Mouse (Mus musculus) liver, embryonic 12.5 days (tissue): ENCODE data around the gene Smim24. TPM values are rescaled to one million over a fixed set of nuclear protein-coding genes. Genes with fewer than 3 reads are reported as not detected.

Source experiments
- ATAC-seq: fragments of 200-750 bp; cut with Nextera tagmentation; 2 replicates; pipeline ENCODE4 v1.8.0; 2017; ENCODE audit warnings: moderate number of reproducible peaks, mild to moderate bottlenecking, moderate library complexity
- H3K27ac ChIP-seq: fragments of 300-500 bp; sonication (generic); 2 replicates; pipeline ENCODE4 v1.5.1; 2016; ENCODE audit warnings: mild to moderate bottlenecking
- H3K27me3 ChIP-seq: fragments of 300-500 bp; sonication (generic); replicated peaks from 2 replicates; pipeline ENCODE4 v1.6.1; 2016; ENCODE audit warnings: mild to moderate bottlenecking, moderate library complexity
- H3K36me3 ChIP-seq: fragments of 300-500 bp; sonication (generic); 2 replicates; pipeline ENCODE4 v1.6.1; 2016; ENCODE audit warnings: mild to moderate bottlenecking, moderate library complexity
- H3K4me1 ChIP-seq: fragments of 300-500 bp; sonication (generic); 2 replicates; pipeline ENCODE4 v1.6.1; 2016
- H3K4me2 ChIP-seq: fragments of 300-500 bp; sonication (generic); 2 replicates; pipeline ENCODE4 v1.6.1; 2016; ENCODE audit warnings: mild to moderate bottlenecking, moderate library complexity
- H3K4me3 ChIP-seq: fragments of 300-500 bp; sonication (generic); 2 replicates; pipeline ENCODE4 v1.5.1; 2016; ENCODE audit warnings: mild to moderate bottlenecking, moderate library complexity
- H3K9ac ChIP-seq: fragments of 300-500 bp; sonication (generic); 2 replicates; pipeline ENCODE4 v1.6.1; 2016; ENCODE audit warnings: mild to moderate bottlenecking, moderate library complexity
- H3K9me3 ChIP-seq: fragments of 300-500 bp; sonication (generic); replicated peaks from 2 replicates; pipeline ENCODE4 v1.6.1; 2016; ENCODE audit warnings: mild to moderate bottlenecking, moderate library complexity
- WGBS: fragments of 180-500 bp; shearing (Covaris S2); methylation state at CpG from one replicate; pipeline ENCODE4 v1.1.7; 2016; ENCODE audit not compliant: insufficient replicate concordance; 5-methylcytosine and 5-hydroxymethylcytosine counted together
- microRNA-seq: library from miRNA; unstranded; fragments of <30 nt; microRNA quantifications from one replicate; pipeline ENCODE4, GENCODE M21; 2017
- polyA plus RNA-seq: library from polyadenylated mRNA; unstranded; fragments of >200 nt; fragmentation: Nextera tagmentation; extraction: Ambion mirVana; gene quantifications from 2 replicates; pipeline ENCODE4 v1.2.1, GENCODE M21; 2016

The Smim24 gene
- polyA plus RNA-seq, 1 experiment from 2014 or later: 1.8 TPM

DNA sequence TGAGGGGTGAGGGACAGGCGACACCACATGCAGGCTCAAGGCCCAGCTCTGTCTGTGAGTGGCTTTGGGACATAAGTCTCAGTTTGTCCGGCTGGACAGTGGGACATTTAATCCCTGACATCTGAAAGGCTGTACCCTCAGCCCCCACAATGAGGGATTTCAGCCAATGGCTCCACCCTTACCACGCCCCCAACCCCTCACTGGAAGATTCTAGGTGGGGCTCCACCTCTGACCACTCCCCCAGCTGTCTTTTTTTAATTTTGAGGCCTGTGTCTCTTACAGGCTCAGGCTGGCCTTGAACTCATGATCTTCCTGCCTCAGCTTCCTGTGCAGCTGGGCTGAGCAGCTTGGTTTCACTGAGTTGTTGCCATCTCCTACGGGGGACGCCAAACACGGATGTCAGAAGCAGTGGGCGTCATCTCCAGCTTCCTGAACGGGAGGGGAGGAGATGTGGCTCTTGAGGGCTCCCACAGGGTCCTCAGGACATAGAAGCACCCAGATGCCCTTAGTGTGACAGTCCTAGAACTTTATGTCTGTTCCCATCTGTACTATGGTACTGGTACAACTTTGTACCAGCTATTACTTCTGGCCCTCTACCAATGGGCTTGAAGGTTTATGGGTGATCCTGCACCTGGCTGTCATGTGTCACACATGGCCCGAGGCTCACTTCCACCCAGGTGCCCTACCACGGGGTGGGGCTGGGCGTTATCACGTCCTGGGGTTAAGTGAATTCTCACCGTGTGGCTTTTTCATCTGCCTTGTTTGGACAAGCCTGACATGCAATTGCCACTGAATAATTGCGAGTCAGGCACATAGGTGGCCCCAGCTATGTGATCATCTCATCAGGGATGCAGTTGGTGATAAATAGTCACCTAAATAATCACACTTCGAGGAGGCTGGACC is 41.8 kb downstream of the Smim24 start:
- ATAC-seq: no peak
- H3K27me3 ChIP-seq: peaks cover 34% of the 10 kb centered on the region
- H3K27ac ChIP-seq: no peak overlapping the region
- no peak overlapping the region for H3K4me3 ChIP-seq
- no peaks in the 10 kb centered on the region for H3K36me3 ChIP-seq
- 40% methylated on average over 15 of the region's 15 CpGs for WGBS
- peaks cover 47% of the 10 kb centered on the region for H3K4me1 ChIP-seq
- H3K9ac ChIP-seq: no peak overlapping the region
- no peaks in the 10 kb centered on the region for H3K9me3 ChIP-seq
- H3K4me2 ChIP-seq: no peak overlapping the region

- no peaks in the 10 kb centered on the region for H3K36me3 ChIP-seq
- no peak overlapping the region for H3K27ac ChIP-seq
- H3K4me2 ChIP-seq: no peak overlapping the region
- WGBS: 69% methylated on average over 3 of the region's 3 CpGs
- H3K4me1 ChIP-seq: peaks cover 39% of the 10 kb centered on the region
- no peak for ATAC-seq
- no peak overlapping the region for H3K4me3 ChIP-seq
- no peak overlapping the region for H3K9ac ChIP-seq
- H3K27me3 ChIP-seq: peaks cover 26% of the 10 kb centered on the region
- H3K9me3 ChIP-seq: no peaks in the 10 kb centered on the region
Observed at GRCm38 (mm10) chr10:81435436-81435835, 42.6 kb downstream of the Smim24 start.

GRCm38 (mm10) chr10:81441019-81441418 is 48.2 kb downstream of the Smim24 start:
- Histone ChIP-seq H3K4me1 (no peaks in the 10 kb centered on the region), H3K9ac (no peak overlapping the region), H3K27me3 (peaks cover 18% of the 10 kb centered on the region; the same call in 1 of the 2 replicates), H3K36me3 (no peaks in the 10 kb centered on the region), H3K9me3 (no peaks in the 10 kb centered on the region), H3K4me2 (no peak overlapping the region), H3K27ac (no peak overlapping the region), H3K4me3 (no peak overlapping the region)
- ATAC-seq: no peak

Small RNAs within 50 kb of the gene (microRNA-seq; reads per million reads assigned to microRNA genes)
- not detected for gene Mir1191b
- not detected for gene Mir6913

Other genes with a start within 250 kb of the Smim24 start
- gene Pias4, start 225.1 kb upstream of the Smim24 start, polyA plus RNA-seq: 28.9 and 29.7 TPM in 2 replicates
- gene Eef2, start 216.4 kb upstream of the Smim24 start, polyA plus RNA-seq: 440 and 450 TPM in 2 replicates
- 41.7 TPM in 2 replicates for gene Dapk3, start 210.0 kb upstream of the Smim24 start, polyA plus RNA-seq
- gene 4930442H23Rik, start 209.2 kb upstream of the Smim24 start, polyA plus RNA-seq: not detected in 2 replicates
- gene Nmrk2, start 191.0 kb upstream of the Smim24 start, polyA plus RNA-seq: not detected in 2 replicates
- gene Atcay, start 162.2 kb upstream of the Smim24 start, polyA plus RNA-seq: 0.05 and 0.06 TPM in 2 replicates
- gene Zfr2, start 159.9 kb upstream of the Smim24 start, polyA plus RNA-seq: 1.1 and 1.2 TPM in 2 replicates
- gene Matk, start 140.1 kb upstream of the Smim24 start, polyA plus RNA-seq: 2.0 and 2.2 TPM in 2 replicates
- 152 and 156 TPM in 2 replicates for gene Mrpl54, start 126.1 kb upstream of the Smim24 start, polyA plus RNA-seq
- gene Apba3, start 126.1 kb upstream of the Smim24 start, polyA plus RNA-seq: 27.3 and 30.4 TPM in 2 replicates
- gene Tjp3, start 101.5 kb upstream of the Smim24 start, polyA plus RNA-seq: 1.1 and 1.3 TPM in 2 replicates
- gene Pip5k1c, start 100.1 kb upstream of the Smim24 start, polyA plus RNA-seq: 27.8 and 29.0 TPM in 2 replicates
- gene Cactin, start 71.9 kb upstream of the Smim24 start, polyA plus RNA-seq: 52.9 and 55.1 TPM in 2 replicates
- 6.7 and 7.0 TPM in 2 replicates for gene Tbxa2r, start 64.3 kb upstream of the Smim24 start, polyA plus RNA-seq
- 0.04 TPM in 1 of 2 replicates, not detected in the other for gene Gipc3, start 49.8 kb upstream of the Smim24 start, polyA plus RNA-seq
- 39.9 and 47.1 TPM in 2 replicates for gene Hmg20b, start 42.6 kb upstream of the Smim24 start, polyA plus RNA-seq
- 20.8 and 21.0 TPM in 2 replicates for gene Mfsd12, start 35.6 kb upstream of the Smim24 start, polyA plus RNA-seq
- 1.4 TPM in 2 replicates for gene 4930404N11Rik, start 27.2 kb upstream of the Smim24 start, polyA plus RNA-seq
- 93.8 and 100 TPM in 2 replicates for gene Fzr1, start 14.5 kb upstream of the Smim24 start, polyA plus RNA-seq
- 70.0 and 74.5 TPM in 2 replicates for gene Dohh, start 8.6 kb upstream of the Smim24 start, polyA plus RNA-seq
- gene Gm48551, start 8.6 kb upstream of the Smim24 start, polyA plus RNA-seq: 0.68 and 1.2 TPM in 2 replicates
- gene Gm48552, start 4.0 kb upstream of the Smim24 start, polyA plus RNA-seq: 0.71 and 0.98 TPM in 2 replicates
- 10.1 and 10.2 TPM in 2 replicates for gene Nfic, start 62.6 kb downstream of the Smim24 start, polyA plus RNA-seq
- 0.05 and 0.06 TPM in 2 replicates for gene Celf5, start 89.7 kb downstream of the Smim24 start, polyA plus RNA-seq
- gene Ncln, start 103.3 kb downstream of the Smim24 start, polyA plus RNA-seq: 59.9 and 62.7 TPM in 2 replicates
- gene S1pr4, start 107.1 kb downstream of the Smim24 start, polyA plus RNA-seq: 3.1 and 3.3 TPM in 2 replicates
- gene Gna15, start 131.2 kb downstream of the Smim24 start, polyA plus RNA-seq: 7.0 and 7.3 TPM in 2 replicates
- gene Gna11, start 152.1 kb downstream of the Smim24 start, polyA plus RNA-seq: 27.7 and 28.3 TPM in 2 replicates
- gene Aes, start 166.4 kb downstream of the Smim24 start, polyA plus RNA-seq: 263 and 270 TPM in 2 replicates
- 4.8 and 5.1 TPM in 2 replicates for gene Tle2, start 181.5 kb downstream of the Smim24 start, polyA plus RNA-seq
- 8.1 and 12.1 TPM in 2 replicates for gene Tle6, start 208.0 kb downstream of the Smim24 start, polyA plus RNA-seq
- gene BC025920, start 213.2 kb downstream of the Smim24 start, polyA plus RNA-seq: 0.46 and 0.78 TPM in 2 replicates
- 12.7 and 14.7 TPM in 2 replicates for gene Sirt6, start 234.7 kb downstream of the Smim24 start, polyA plus RNA-seq
- gene Ankrd24, start 235.5 kb downstream of the Smim24 start, polyA plus RNA-seq: 3.8 and 4.5 TPM in 2 replicates